Mouse (Mus musculus) midbrain, embryonic 14.5 days (tissue): ENCODE results near the gene Pgbd5. TPM values are rescaled to one million over a fixed set of nuclear protein-coding genes. Genes with fewer than 3 reads are reported as not detected.

ENCODE experiments used
- ATAC-seq: fragments of 200-750 bp; cut with Nextera tagmentation; 2 replicates; pipeline ENCODE4 v1.8.0; 2017; ENCODE audit warnings: moderate number of reproducible peaks, moderate library complexity; ENCODE audit not compliant: low FRiP score, low TSS enrichment
- DNase-seq: peaks from one replicate; pipeline ENCODE4 v3.0.0-alpha.2; 2015
- H3K27ac ChIP-seq: fragments of 300-500 bp; sonication (generic); replicated peaks from 2 replicates; pipeline ENCODE4 v1.5.1; 2014; ENCODE audit warnings: mild to moderate bottlenecking, low read depth, low read length, moderate library complexity
- H3K27me3 ChIP-seq: fragments of 300-500 bp; sonication (generic); 2 replicates; pipeline ENCODE4 v1.6.1; 2014; ENCODE audit warnings: low read length, control low read depth, mixed read lengths; ENCODE audit not compliant: control insufficient read depth, insufficient read depth
- H3K36me3 ChIP-seq: fragments of 300-500 bp; sonication (generic); 2 replicates; pipeline ENCODE4 v1.6.1; 2014; ENCODE audit warnings: low read length, control low read depth; ENCODE audit not compliant: control insufficient read depth, insufficient read depth
- H3K4me1 ChIP-seq: fragments of 300-500 bp; sonication (generic); 2 replicates; pipeline ENCODE4 v1.6.1; 2014; ENCODE audit warnings: mild to moderate bottlenecking, antibody characterized with exemption, low read length, control low read depth; ENCODE audit not compliant: control insufficient read depth, insufficient read depth
- H3K4me2 ChIP-seq: fragments of 300-500 bp; sonication (generic); 2 replicates; pipeline ENCODE4 v1.6.1; 2014; ENCODE audit warnings: mild to moderate bottlenecking, low read length, moderate library complexity
- H3K4me3 ChIP-seq: fragments of 300-500 bp; sonication (generic); replicated peaks from 2 replicates; pipeline ENCODE4 v1.5.1; 2014; ENCODE audit warnings: low read depth, low read length
- H3K9ac ChIP-seq: fragments of 300-500 bp; sonication (generic); replicated peaks from 2 replicates; pipeline ENCODE4 v1.6.1; 2014; ENCODE audit warnings: mild to moderate bottlenecking, low read length, moderate library complexity
- H3K9me3 ChIP-seq: fragments of 300-500 bp; sonication (generic); 2 replicates; pipeline ENCODE4 v1.6.1; 2016; ENCODE audit warnings: low read length, control low read depth, mixed read lengths; ENCODE audit not compliant: control insufficient read depth
- WGBS: fragments of 180-500 bp; shearing (Covaris S2); extraction: QIAGEN DNeasy Blood & Tissue Kit; methylation state at CpG from one replicate; pipeline ENCODE4 v1.1.7; 2014; 5-methylcytosine and 5-hydroxymethylcytosine counted together
- polyA plus RNA-seq: library from polyadenylated mRNA; unstranded; fragments of >200 nt; fragmentation: Nextera tagmentation; extraction: Ambion mirVana; gene quantifications from 2 replicates; pipeline ENCODE4 v1.2.1, GENCODE M21; 2014

Pgbd5 gene
- 12.8 and 13.8 TPM in 2 replicates for polyA plus RNA-seq

- H3K27ac ChIP-seq, result no peak within 1 kb of the TSS
- no peaks in the 10 kb centered on the region for H3K36me3 ChIP-seq
- no peak for DNase-seq
- no peaks in the 10 kb centered on the region for H3K27me3 ChIP-seq
- WGBS, result 78% methylated on average over 6 of the region's 6 CpGs
- H3K4me2 ChIP-seq, result no peak within 1 kb of the TSS
- H3K9ac ChIP-seq, result no peak within 1 kb of the TSS
- no peaks in the 10 kb centered on the region for H3K4me1 ChIP-seq
- ATAC-seq, result no peak
- no peaks in the 10 kb centered on the region for H3K9me3 ChIP-seq
- no peak within 1 kb of the TSS for H3K4me3 ChIP-seq
These were observed at the start of gene Pgbd5 for GRCm38 (mm10) chr8:124439558-124439957. Gene Pgbd5, minus strand, starts transcription at chr8:124439658.

DNA sequence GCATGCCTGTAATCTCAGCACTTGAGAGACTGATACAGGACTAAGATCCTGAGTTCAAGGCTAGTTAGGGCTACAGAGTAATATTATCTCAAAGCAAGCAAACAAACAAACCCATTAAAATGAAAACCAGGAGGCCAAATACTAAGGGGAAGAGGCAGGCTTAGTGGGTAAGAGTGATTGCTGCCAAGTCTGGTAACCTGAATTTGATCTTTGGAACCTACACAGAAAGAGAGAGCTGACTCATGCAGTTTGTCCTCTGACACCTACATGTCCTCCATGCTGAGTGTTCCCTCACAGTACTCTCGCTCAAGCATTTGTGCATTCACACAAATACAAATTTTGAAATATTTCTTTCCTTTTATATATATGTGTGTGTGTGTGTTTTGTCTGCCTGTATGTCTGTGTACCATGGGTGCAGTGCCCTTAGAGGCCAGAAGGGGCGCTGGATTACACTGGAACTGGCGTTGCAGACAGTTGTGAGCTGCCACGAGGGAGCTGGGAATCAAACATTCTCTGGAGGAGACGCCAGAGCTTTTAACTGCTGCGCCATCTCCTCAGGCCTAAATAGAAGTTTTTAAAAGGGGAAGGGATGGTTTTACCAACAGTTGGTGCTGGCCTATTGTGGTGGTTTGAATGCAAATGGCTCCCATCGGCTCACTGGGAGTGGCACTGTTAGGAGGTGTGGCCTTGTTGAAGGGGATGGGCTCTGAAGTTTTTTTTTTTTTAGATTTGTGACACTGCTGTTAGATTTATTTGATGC lies 44.1 kb upstream of the Pgbd5 start:
- H3K4me1 ChIP-seq, result no peaks in the 10 kb centered on the region
- no peaks in the 10 kb centered on the region for H3K36me3 ChIP-seq
- DNase-seq (no peak), ATAC-seq (no peak)
- WGBS, result 74% methylated on average over 7 of the region's 7 CpGs
- H3K27me3 ChIP-seq, result no peaks in the 10 kb centered on the region
- H3K9ac ChIP-seq, result no peak overlapping the region
- no peak overlapping the region for H3K4me3 ChIP-seq
- H3K4me2 ChIP-seq, result no peak overlapping the region
- H3K27ac ChIP-seq, result no peak overlapping the region
- H3K9me3 ChIP-seq, result no peaks in the 10 kb centered on the region

DNA sequence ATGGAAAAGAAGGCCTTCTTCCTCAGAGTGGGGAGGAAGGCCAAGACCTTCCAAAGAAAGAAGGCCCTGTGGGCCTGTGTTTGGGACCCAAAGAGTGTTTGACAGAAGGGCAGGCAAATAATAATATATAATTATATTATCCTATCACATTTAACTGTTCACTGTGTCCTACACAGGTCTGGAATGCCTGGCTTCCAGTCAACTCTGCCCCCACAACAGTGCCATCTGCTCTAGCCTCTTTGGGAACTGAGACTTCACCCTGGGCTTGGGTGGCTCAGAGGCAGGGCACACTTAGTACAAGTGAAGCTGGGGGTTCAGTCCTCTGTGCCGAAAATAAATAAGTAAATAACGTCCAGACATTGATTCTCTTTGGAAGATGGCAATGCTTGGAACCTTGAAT lies 43.3 kb upstream of the Pgbd5 start:
- no peak overlapping the region for H3K4me3 ChIP-seq
- ATAC-seq, result no peak

DNA sequence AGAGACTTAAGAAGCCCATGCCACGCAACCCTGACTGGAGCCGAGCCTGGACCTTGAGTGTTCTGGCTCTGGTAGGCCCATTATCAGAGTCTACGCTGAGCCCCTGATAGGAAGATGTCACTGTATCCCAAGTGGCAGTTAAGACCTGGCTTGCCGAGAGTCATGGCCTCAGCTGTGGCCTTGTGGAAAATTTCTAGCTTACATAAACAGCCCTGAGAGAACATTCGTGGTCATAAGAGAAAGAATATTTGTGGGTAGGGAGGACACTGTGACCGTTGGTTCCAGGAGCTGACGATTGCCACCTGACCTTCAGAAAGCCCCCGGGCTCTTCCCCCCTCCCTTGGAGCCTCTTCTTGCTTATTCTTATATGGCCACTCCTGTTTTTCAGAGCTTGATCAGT lies 40.9 kb upstream of the Pgbd5 start:
- Histone ChIP-seq H3K27ac (no peak overlapping the region), H3K36me3 (no peaks in the 10 kb centered on the region), H3K9ac (no peak overlapping the region), H3K9me3 (no peaks in the 10 kb centered on the region), H3K4me2 (no peak overlapping the region), H3K4me3 (no peak overlapping the region), H3K4me1 (no peaks in the 10 kb centered on the region), H3K27me3 (no peaks in the 10 kb centered on the region)
- WGBS, result 88% methylated on average over 8 of the region's 8 CpGs
- ATAC-seq, result no peak
- no peak for DNase-seq

More for the DNA sequence above, 43.3 kb upstream of the Pgbd5 start:
- no peak overlapping the region for H3K4me2 ChIP-seq
- H3K36me3 ChIP-seq, result no peaks in the 10 kb centered on the region
- no peak overlapping the region for H3K9ac ChIP-seq
- WGBS, result 93% methylated on average over 2 of the region's 2 CpGs
- no peak overlapping the region for H3K27ac ChIP-seq
- H3K4me1 ChIP-seq, result no peaks in the 10 kb centered on the region
- no peaks in the 10 kb centered on the region for H3K9me3 ChIP-seq
- DNase-seq, result no peak
- H3K27me3 ChIP-seq, result no peaks in the 10 kb centered on the region

DNA sequence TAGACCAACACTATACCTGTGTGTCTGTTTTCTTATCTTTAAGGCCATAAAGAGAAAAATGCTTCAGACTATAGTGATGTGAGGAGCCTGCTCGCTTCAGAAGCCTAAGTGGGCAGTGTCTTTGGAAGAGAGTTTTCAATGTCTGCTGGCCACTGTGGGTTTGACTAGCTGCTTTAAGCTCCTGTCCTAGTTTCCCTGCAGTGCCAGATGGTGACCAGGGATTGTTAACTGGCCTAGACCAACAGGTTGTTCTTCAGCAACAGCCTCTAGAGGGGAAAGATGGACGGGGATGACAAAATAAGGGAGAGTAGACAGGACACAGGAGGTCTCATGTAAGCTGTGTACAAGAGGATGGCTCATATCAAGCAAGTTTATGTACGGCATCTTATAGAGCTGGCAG lies 39.8 kb upstream of the Pgbd5 start:
- ATAC-seq (no peak), DNase-seq (no peak)
- Histone ChIP-seq H3K27ac (no peak overlapping the region), H3K4me2 (no peak overlapping the region), H3K27me3 (no peaks in the 10 kb centered on the region), H3K9ac (no peak overlapping the region), H3K4me1 (no peaks in the 10 kb centered on the region), H3K36me3 (no peaks in the 10 kb centered on the region), H3K9me3 (no peaks in the 10 kb centered on the region), H3K4me3 (no peak overlapping the region)
- WGBS, result 82% methylated on average over 3 of the region's 3 CpGs

- Histone ChIP-seq H3K9ac (no peak overlapping the region), H3K36me3 (no peaks in the 10 kb centered on the region), H3K27ac (no peak overlapping the region), H3K4me1 (no peaks in the 10 kb centered on the region), H3K9me3 (no peaks in the 10 kb centered on the region), H3K4me3 (no peak overlapping the region), H3K4me2 (no peak overlapping the region), H3K27me3 (no peaks in the 10 kb centered on the region)
- no peak for ATAC-seq
- peak; percentile 28 for DNase-seq
- 42% methylated on average over 9 of the region's 9 CpGs for WGBS
These were observed 37.2 kb upstream of the Pgbd5 start for GRCm38 (mm10) chr8:124476701-124477100.

- Histone ChIP-seq H3K27me3 (no peaks in the 10 kb centered on the region), H3K4me3 (no peak overlapping the region), H3K4me2 (no peak overlapping the region), H3K36me3 (no peaks in the 10 kb centered on the region), H3K9me3 (no peaks in the 10 kb centered on the region), H3K9ac (no peak overlapping the region), H3K4me1 (no peaks in the 10 kb centered on the region), H3K27ac (no peak overlapping the region)
- DNase-seq (no peak), ATAC-seq (no peak)
- 81% methylated on average over 5 of the region's 5 CpGs for WGBS
These were observed 36.2 kb upstream of the Pgbd5 start for GRCm38 (mm10) chr8:124475690-124476089.

DNA sequence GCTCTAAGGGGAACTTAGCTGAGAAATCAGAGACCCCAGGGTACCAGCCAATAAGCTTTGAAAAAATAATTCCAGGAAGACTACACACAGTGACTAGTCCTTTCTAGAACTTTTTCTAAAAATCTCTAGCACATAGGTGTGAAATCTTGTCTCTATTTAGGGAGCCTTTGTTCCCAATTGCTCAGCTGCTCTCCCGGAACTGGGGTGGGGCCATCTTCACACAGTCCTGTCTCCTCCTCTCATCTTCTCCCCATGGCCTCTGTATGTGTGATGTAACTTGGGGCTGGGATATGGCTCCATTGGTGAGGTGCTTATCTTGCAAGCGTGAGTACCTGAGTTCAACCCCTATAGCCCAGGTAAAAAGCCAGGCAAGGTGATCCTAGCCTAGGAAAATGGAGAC lies 25.2 kb upstream of the Pgbd5 start:
- 79% methylated on average over 2 of the region's 2 CpGs for WGBS

DNA sequence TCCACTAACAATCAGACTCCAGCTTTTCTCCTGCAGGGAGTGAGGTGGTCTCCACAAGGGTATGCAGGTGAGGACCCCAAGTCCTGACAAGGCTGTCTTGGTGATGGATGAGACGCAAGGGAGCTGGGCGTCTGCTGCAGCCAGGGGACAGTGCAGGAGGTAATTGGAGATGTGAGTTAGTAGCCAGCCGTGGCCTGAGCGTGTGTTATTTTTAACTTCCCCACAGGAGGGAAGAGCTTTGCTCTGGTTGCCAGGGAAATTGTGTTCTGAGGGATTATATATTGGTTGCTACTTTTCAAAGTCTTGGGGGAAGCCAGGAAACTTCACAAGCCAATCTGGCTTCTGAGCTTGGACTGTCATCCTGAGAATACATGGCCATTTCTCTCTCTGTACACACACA lies 23.7 kb upstream of the Pgbd5 start:
- Histone ChIP-seq H3K4me3 (no peak overlapping the region), H3K27ac (no peak overlapping the region), H3K9me3 (no peaks in the 10 kb centered on the region), H3K4me2 (no peak overlapping the region), H3K27me3 (no peaks in the 10 kb centered on the region), H3K4me1 (peaks cover 7% of the 10 kb centered on the region; the same call in 1 of the 2 replicates), H3K36me3 (no peaks in the 10 kb centered on the region), H3K9ac (no peak overlapping the region)
- no peak for ATAC-seq
- DNase-seq, result peak; percentile 9
- 58% methylated on average over 4 of the region's 4 CpGs for WGBS

More for the DNA sequence above, 25.2 kb upstream of the Pgbd5 start:
- no peak for ATAC-seq
- Histone ChIP-seq H3K9ac (no peak overlapping the region), H3K36me3 (no peaks in the 10 kb centered on the region), H3K27ac (no peak overlapping the region), H3K9me3 (no peaks in the 10 kb centered on the region), H3K4me2 (no peak overlapping the region), H3K27me3 (no peaks in the 10 kb centered on the region), H3K4me3 (no peak overlapping the region), H3K4me1 (peaks cover 7% of the 10 kb centered on the region; the same call in 1 of the 2 replicates)
- DNase-seq, result no peak
